Mouse (Mus musculus) small intestine, adult 2 months (tissue): Measurements from ENCODE around the gene Dennd4c. TPM values are rescaled to one million over a fixed set of nuclear protein-coding genes. Genes with fewer than 3 reads are reported as not detected.
A peak's percentile ranks its signal among the peaks of the same experiment; 100 is the strongest.

ENCODE experiments used
- H3K27ac ChIP-seq: fragments of 200-500 bp; 2 replicates; pipeline ENCODE4 v1.5.1; 2012; ENCODE audit warnings: low read depth, low read length, control low read depth, inconsistent platforms; ENCODE audit not compliant: insufficient read depth
- H3K27me3 ChIP-seq: fragments of 200-500 bp; 2 replicates; pipeline ENCODE4 v1.6.1; 2012; ENCODE audit warnings: mild to moderate bottlenecking, moderate library complexity, low read length, inconsistent platforms; ENCODE audit not compliant: control insufficient read depth, insufficient read depth
- H3K36me3 ChIP-seq: fragments of 200-500 bp; 2 replicates; pipeline ENCODE4 v1.6.1; 2012; ENCODE audit warnings: mild to moderate bottlenecking, low read length, control low read depth, inconsistent platforms; ENCODE audit not compliant: control insufficient read depth, insufficient read depth
- H3K4me1 ChIP-seq: fragments of 200-500 bp; 2 replicates; pipeline ENCODE4 v1.6.1; 2012; ENCODE audit warnings: low read length, inconsistent platforms, mixed read lengths; ENCODE audit not compliant: control insufficient read depth, insufficient read depth, insufficient read length
- H3K4me3 ChIP-seq: fragments of 200-500 bp; 2 replicates; pipeline ENCODE4 v1.5.1; 2012; ENCODE audit warnings: low read depth, mild to moderate bottlenecking, control low read depth, inconsistent platforms, low read length, moderate library complexity
- CTCF ChIP-seq: fragments of 200-500 bp; IDR thresholded peaks from 2 replicates; pipeline ENCODE4 v1.5.1; 2012; ENCODE audit warnings: low read depth, mild to moderate bottlenecking, control low read depth, inconsistent platforms, low read length, moderate library complexity, mixed read lengths; ENCODE audit not compliant: insufficient replicate concordance, insufficient read length; ENCODE audit errors: extremely low read depth
- POLR2A ChIP-seq: fragments of 200-500 bp; IDR thresholded peaks from 2 replicates; pipeline ENCODE4 v1.6.1; 2012; ENCODE audit warnings: low read depth, mild to moderate bottlenecking, control low read depth, inconsistent platforms, low read length, moderate library complexity
- WGBS: fragments of 180-500 bp; shearing (Covaris S2); methylation state at CpG from one replicate; pipeline ENCODE4 v1.1.7; 2018; 5-methylcytosine and 5-hydroxymethylcytosine counted together
- polyA plus RNA-seq: library from polyadenylated mRNA; depleted of rRNA; stranded (reverse); fragments of >200 nt; gene quantifications from 2 replicates; pipeline ENCODE4 v1.2.3, GENCODE M21; 2012

Dennd4c gene
- polyA plus RNA-seq, 1 experiment: 4.4 TPM

DNA sequence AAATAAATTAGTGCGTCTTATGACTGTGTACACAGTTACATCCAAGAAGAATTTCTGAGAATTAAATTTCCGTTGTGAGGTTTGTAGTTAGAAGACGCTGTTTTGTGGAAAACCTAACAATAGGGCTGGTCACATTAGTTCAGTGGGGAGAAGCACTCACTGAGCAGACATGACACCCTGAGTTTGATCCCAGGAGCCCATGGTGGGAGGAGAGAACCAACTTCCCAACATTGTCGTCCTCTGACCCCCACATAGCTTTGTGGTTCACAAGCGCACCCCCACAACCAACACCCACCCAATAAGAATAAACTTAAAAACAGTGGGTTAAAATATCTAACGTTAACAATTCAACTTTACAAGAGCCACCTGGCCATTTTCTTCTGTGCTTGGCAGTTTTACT, 18.5 kb upstream of the Dennd4c start:
- Histone ChIP-seq H3K27ac (no peak overlapping the region), H3K36me3 (no peaks in the 10 kb centered on the region), H3K4me3 (no peak overlapping the region), H3K27me3 (no peaks in the 10 kb centered on the region), H3K4me1 (0 out of 2 replicates have a peak, but pooled peaks cover 2% of the 10 kb centered on the region)
- 71% methylated on average over 6 of the region's 6 CpGs for WGBS
- TF ChIP-seq POLR2A (no peak), CTCF (no peak)

GRCm38 (mm10) chr4:86734088-86734841, 14.1 kb upstream of the Dennd4c start:
- Histone ChIP-seq H3K27ac (no peak overlapping the region), H3K27me3 (no peaks in the 10 kb centered on the region), H3K4me1 (no peaks in the 10 kb centered on the region), H3K4me3 (no peak overlapping the region), H3K36me3 (no peaks in the 10 kb centered on the region)
- no peak for TF ChIP-seq POLR2A
- no peak for TF ChIP-seq CTCF
- 95% methylated on average over 19 of the region's 19 CpGs for WGBS

- 25% methylated on average over 5 of the region's 5 CpGs for WGBS
- Histone ChIP-seq H3K27ac (no peak overlapping the region), H3K4me1 (no peaks in the 10 kb centered on the region; the same call in 1 of the 2 replicates), H3K4me3 (no peak overlapping the region), H3K36me3 (no peaks in the 10 kb centered on the region), H3K27me3 (no peaks in the 10 kb centered on the region)
- no peak for TF ChIP-seq CTCF
- no peak for TF ChIP-seq POLR2A
These were observed 8.9 kb upstream of the Dennd4c start for GRCm38 (mm10) chr4:86739308-86739993.

DNA sequence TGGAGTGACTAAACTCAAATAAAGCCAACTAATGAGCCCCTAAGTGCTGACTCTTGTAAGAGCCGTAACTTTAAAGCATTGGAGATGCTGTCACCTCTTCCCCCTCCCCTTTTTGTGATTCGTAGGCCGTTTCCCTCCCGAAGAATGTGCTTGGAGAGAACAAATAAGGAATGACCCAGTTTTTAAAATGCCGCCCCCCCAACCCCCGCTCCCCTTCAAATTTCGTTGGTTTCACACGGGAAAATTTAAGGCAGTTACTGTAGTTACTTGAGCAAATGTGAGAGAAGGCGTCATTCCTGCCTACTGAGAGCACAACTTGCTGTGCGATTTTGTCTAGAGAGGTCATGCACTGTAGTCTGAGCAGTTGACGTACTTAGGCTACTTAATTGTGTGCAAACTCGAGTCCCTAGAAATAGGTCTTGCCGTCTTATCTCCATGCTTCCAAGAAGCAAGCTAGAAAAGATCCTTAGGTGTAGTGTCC, 1.0 kb downstream of the Dennd4c start:
- Histone ChIP-seq H3K4me3 (peak overlapping the region; percentile 85), H3K36me3 (no peaks in the 10 kb centered on the region), H3K27me3 (no peaks in the 10 kb centered on the region), H3K4me1 (peaks cover 3% of the 10 kb centered on the region; the same call in 1 of the 2 replicates), H3K27ac (peak overlapping the region; percentile 82; the same call in 1 of the 2 replicates)
- WGBS: 2% methylated on average over 13 of the region's 13 CpGs
- TF ChIP-seq CTCF (no peak), POLR2A (no peak)

- Histone ChIP-seq H3K4me3 (no peak overlapping the region; the same call in 1 of the 2 replicates), H3K36me3 (no peaks in the 10 kb centered on the region), H3K27me3 (no peaks in the 10 kb centered on the region), H3K27ac (peak overlapping the region; percentile 31; the same call in 1 of the 2 replicates), H3K4me1 (peaks cover 3% of the 10 kb centered on the region; the same call in 1 of the 2 replicates)
- TF ChIP-seq CTCF (no peak), POLR2A (no peak)
- 8% methylated on average over 10 of the region's 10 CpGs for WGBS
These were observed 2.1 kb downstream of the Dennd4c start for GRCm38 (mm10) chr4:86750346-86750945.

DNA sequence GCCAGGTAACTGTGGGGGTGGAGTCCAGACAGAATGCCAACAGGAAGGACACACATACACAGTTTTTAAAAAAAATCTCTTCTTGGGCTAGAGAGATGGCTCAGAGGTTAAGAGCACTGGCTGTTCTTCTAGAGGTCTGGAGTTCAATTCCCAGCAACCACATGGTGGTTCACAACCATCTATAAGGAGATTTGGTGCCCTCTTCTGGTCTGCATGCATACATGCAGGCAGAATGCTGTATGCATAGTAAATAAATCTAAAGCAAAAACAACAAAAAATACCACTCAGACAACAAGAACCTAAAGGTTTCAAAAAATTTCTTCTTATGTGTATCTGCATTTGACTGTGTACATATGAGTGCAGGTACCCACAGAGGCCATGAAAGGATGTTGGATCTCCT, 16.0 kb downstream of the Dennd4c start:
- H3K4me1 ChIP-seq: peaks cover 7% of the 10 kb centered on the region; the same call in 1 of the 2 replicates
- H3K27ac ChIP-seq: no peak overlapping the region
- no peak for TF ChIP-seq CTCF
- no peak for TF ChIP-seq POLR2A
- no peak overlapping the region for H3K4me3 ChIP-seq
- H3K36me3 ChIP-seq: peaks cover 2% of the 10 kb centered on the region; the same call in 1 of the 2 replicates
- no peaks in the 10 kb centered on the region for H3K27me3 ChIP-seq

DNA sequence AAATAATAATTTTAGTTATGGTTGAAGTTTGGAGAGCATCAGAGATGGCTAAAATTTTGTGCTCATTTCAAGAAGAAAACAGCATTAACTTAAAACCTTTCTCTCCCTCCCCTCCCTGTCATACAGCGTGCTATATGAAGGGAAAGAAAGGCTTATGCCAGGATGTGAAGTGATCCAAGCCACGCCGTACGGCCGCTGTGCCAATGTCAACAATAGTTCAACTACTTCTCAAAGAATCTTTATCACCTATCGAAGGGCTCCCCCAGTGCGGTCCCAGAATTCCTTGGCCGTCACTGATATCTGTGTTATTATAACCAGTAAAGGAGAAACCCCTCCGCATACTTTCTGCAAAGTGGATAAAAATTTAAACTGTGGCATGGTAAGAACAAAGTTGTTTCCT, 29.2 kb downstream of the Dennd4c start:
- TF ChIP-seq POLR2A (no peak), CTCF (no peak)
- no peak overlapping the region for H3K27ac ChIP-seq
- peaks cover 32% of the 10 kb centered on the region for H3K36me3 ChIP-seq
- WGBS: 36% methylated on average over 9 of the region's 9 CpGs
- H3K4me3 ChIP-seq: no peak overlapping the region
- no peaks in the 10 kb centered on the region for H3K27me3 ChIP-seq
- H3K4me1 ChIP-seq: no peaks in the 10 kb centered on the region
